31 mouse cellular contexts compared by ENCODE assay signal in genomic region chr13:24716441-24716840, GRCm38 (mm10). TPM values are rescaled to one million over a fixed set of nuclear protein-coding genes. Genes with fewer than 3 reads are reported as not detected.
"Had no signal": no experiment of that assay in that cellular context is flagged by ENCODE, and none has a peak within 500 bp of the region (broad histone marks: within the 10 kb centered on the region; RNA-seq: fewer than 3 reads in every experiment).

No protein-coding gene starts in this region.

- ATAC-seq: inflammation-experienced regulatory T-cells, adult 6 months; liver, embryonic 12.5 days had no signal

- H3K9ac ChIP-seq: heart, embryonic 13.5 days; heart, embryonic 15.5 days; hindbrain, embryonic 13.5 days; hindbrain, embryonic 15.5 days; kidney, embryonic 15.5 days; limb, embryonic 13.5 days; limb, embryonic 15.5 days; liver, embryonic 12.5 days; liver, embryonic 14.5 days had no signal

- H3K4me3 ChIP-seq: heart, adult 2 months; heart, embryonic 13.5 days; heart, embryonic 15.5 days; hindbrain, embryonic 13.5 days; hindbrain, embryonic 15.5 days; kidney, embryonic 15.5 days; limb, embryonic 13.5 days; limb, embryonic 15.5 days; liver, embryonic 12.5 days had no signal

- H3K36me3 ChIP-seq: kidney, embryonic 15.5 days; limb, embryonic 13.5 days; limb, embryonic 15.5 days had no signal

- H3K27ac ChIP-seq: heart, adult 2 months; heart, embryonic 13.5 days; heart, embryonic 15.5 days; hindbrain, embryonic 13.5 days; hindbrain, embryonic 15.5 days; kidney, embryonic 15.5 days; kidney, postnatal 0 days; limb, embryonic 13.5 days; limb, embryonic 15.5 days; liver, embryonic 12.5 days; liver, embryonic 14.5 days had no signal

- H3K27me3 ChIP-seq: heart, embryonic 13.5 days; heart, embryonic 15.5 days; hindbrain, embryonic 15.5 days; kidney, embryonic 15.5 days; limb, embryonic 13.5 days; limb, embryonic 15.5 days; liver, embryonic 12.5 days had no signal

- H3K4me2 ChIP-seq: heart, embryonic 11.5 days; heart, embryonic 13.5 days; heart, embryonic 15.5 days; hindbrain, embryonic 13.5 days; hindbrain, embryonic 15.5 days; kidney, embryonic 15.5 days; limb, embryonic 13.5 days; limb, embryonic 15.5 days; liver, embryonic 12.5 days had no signal

- DNase-seq: gastrocnemius, postnatal 14 days; gastrocnemius, postnatal 36 days; heart, adult 2 months; heart, postnatal 14 days; heart, postnatal 36 days; kidney, adult 11 months; kidney, adult 2 months; kidney, adult 9 months; kidney, postnatal 14 days; kidney, postnatal 36 days; layer of hippocampus, adult 9-11 months; layer of hippocampus, postnatal 36 days; left cerebral cortex, postnatal 4 days had no signal

- H3K9me3 ChIP-seq: heart, embryonic 13.5 days; heart, embryonic 15.5 days; hindbrain, embryonic 13.5 days; hindbrain, embryonic 15.5 days; kidney, embryonic 15.5 days; limb, embryonic 13.5 days; limb, embryonic 15.5 days; liver, embryonic 12.5 days had no signal

- H3K4me1 ChIP-seq: limb, embryonic 13.5 days; limb, embryonic 15.5 days had no signal

RNA-seq across cellular contexts. Expression of gene Armh2, which starts 24.6 kb away (rescaled TPM):
- polyA plus RNA-seq: gonadal fat pad, adult 2 months; heart, adult 2 months; heart, embryonic 11.5 days; heart, embryonic 13.5 days; heart, embryonic 15.5 days; heart, postnatal 0 days; hindbrain, embryonic 11.5 days; hindbrain, embryonic 13.5 days; hindbrain, embryonic 15.5 days; kidney, adult 2 months; kidney, embryonic 15.5 days; kidney, postnatal 0 days; large intestine, adult 2 months; limb, embryonic 11.5 days; limb, embryonic 13.5 days; limb, embryonic 15.5 days; liver, adult 2 months; liver, embryonic 14.5 days had no signal
